Mouse (Mus musculus) CH12.LX (cell line): ENCODE measurements around the gene Pkp4.

Source experiments
- CTCF ChIP-seq, 2 experiments: IDR thresholded peaks in 1 of 2; conservative IDR thresholded peaks in 1 of 2; 2 replicates each; pipeline ENCODE4 v1.5.1; 2011 to 2012; ENCODE audit warnings: low read depth in 2 of 2, low read length in 2 of 2, improper control_type of control experiment in 1 of 2, inconsistent platforms in 1 of 2, mild to moderate bottlenecking in 1 of 2, moderate library complexity in 1 of 2
- E2F4 ChIP-seq: IDR thresholded peaks from 2 replicates; pipeline ENCODE4 v1.6.1; 2011; ENCODE audit warnings: low read depth, low read length, improper control_type of control experiment; ENCODE audit not compliant: insufficient replicate concordance
- HCFC1 ChIP-seq: IDR thresholded peaks from 2 replicates; pipeline ENCODE4 v1.6.1; 2012; ENCODE audit warnings: low read depth, mild to moderate bottlenecking, inconsistent platforms, low read length, improper control_type of control experiment
- MAFK ChIP-seq: IDR thresholded peaks from 2 replicates; pipeline ENCODE4 v1.6.1; 2011; ENCODE audit warnings: low read length, improper control_type of control experiment; ENCODE audit not compliant: insufficient replicate concordance
- MEF2A ChIP-seq: IDR thresholded peaks from 2 replicates; pipeline ENCODE4 v1.6.1; 2014; ENCODE audit warnings: low read depth, mild to moderate bottlenecking, inconsistent platforms, low read length, improper control_type of control experiment, borderline replicate concordance
- POLR2A ChIP-seq: IDR thresholded peaks from 2 replicates; pipeline ENCODE4 v1.6.1; 2011; ENCODE audit warnings: low read depth, mild to moderate bottlenecking, improper control_type of control experiment, low read length
- RCOR1 ChIP-seq: conservative IDR thresholded peaks from 2 replicates; pipeline ENCODE4 v1.6.1; 2012; ENCODE audit warnings: low read depth, mild to moderate bottlenecking, inconsistent platforms, low read length, improper control_type of control experiment
- TCF12 ChIP-seq: IDR thresholded peaks from 2 replicates; pipeline ENCODE4 v1.6.1; 2014; ENCODE audit warnings: low read depth, mild to moderate bottlenecking, inconsistent platforms, low read length, improper control_type of control experiment
- USF1 ChIP-seq: IDR thresholded peaks from 2 replicates; pipeline ENCODE4 v1.6.1; 2014; ENCODE audit warnings: low read depth, mild to moderate bottlenecking, inconsistent platforms, low read length, improper control_type of control experiment
- ZC3H11A ChIP-seq: IDR thresholded peaks from 2 replicates; pipeline ENCODE4 v1.6.1; 2012; ENCODE audit warnings: low read depth, mild to moderate bottlenecking, inconsistent platforms, low read length, improper control_type of control experiment
- ZKSCAN1 ChIP-seq: IDR thresholded peaks from 2 replicates; pipeline ENCODE4 v1.6.1; 2012; ENCODE audit warnings: low read depth, inconsistent platforms, low read length, improper control_type of control experiment, borderline replicate concordance
- ZNF384 ChIP-seq: IDR thresholded peaks from 2 replicates; pipeline ENCODE4 v1.6.1; 2012; ENCODE audit warnings: low read depth, low read length, improper control_type of control experiment, inconsistent platforms

- no peak for TF ChIP-seq USF1
- TF ChIP-seq ZC3H11A, result no peak
- no peak for TF ChIP-seq POLR2A
- TF ChIP-seq MAFK, result no peak
- no peak for TF ChIP-seq CTCF (conservative IDR thresholded peaks at IDR 0.05 in 1 of 2, IDR thresholded peaks at IDR 0.05 in 1 of 2; ENCODE audit: low read depth in 2 of 2, low read length in 2 of 2)
- no peak for TF ChIP-seq ZNF384
- TF ChIP-seq RCOR1, result no peak
- no peak for TF ChIP-seq E2F4
- no peak for TF ChIP-seq MEF2A
- no peak for TF ChIP-seq HCFC1
- TF ChIP-seq TCF12, result no peak
- no peak for TF ChIP-seq ZKSCAN1
Measured at GRCm38 (mm10) chr2:59272713-59273112, 112.1 kb downstream of the Pkp4 start.
